8 mouse cellular contexts compared by ENCODE assay signal in genomic region chr8:75134603-75135391, GRCm38 (mm10). TPM values are rescaled to one million over a fixed set of nuclear protein-coding genes. Genes with fewer than 3 reads are reported as not detected.
DNase-seq lines count a peak whose midpoint lies in the region; ATAC-seq lines count a peak whose summit lies in the region.

No protein-coding gene starts in this region.

- DNase-seq in layer of hippocampus, adult 11-12 months (ENCODE audit: low spot score): peak; percentile 19
- no peak for DNase-seq in layer of hippocampus, postnatal 25 days (ENCODE audit: extremely low spot score in 1 of 2, low spot score in 1 of 2)
- DNase-seq in gastrocnemius, adult 18-20 months (ENCODE audit: low spot score): peak; percentile 61
- DNase-seq in layer of hippocampus, postnatal 36 days: peak; percentile 33 to 43
- no peak for DNase-seq in embryo, embryonic 11 days
- DNase-seq in B cell, adult 2 months: no peak

- peak; percentile 77 for ATAC-seq in cerebellum, adult (ENCODE audit: insufficient number of reproducible peaks, low FRiP score, low TSS enrichment)
- ATAC-seq in megakaryocyte-erythroid progenitor cell, adult 5-6 weeks (replicated peaks; ENCODE audit: low FRiP score, low TSS enrichment, poor library complexity, severe bottlenecking): peak; percentile 78

RNA-seq across cellular contexts. Expression of gene Mcm5, which starts 25.4 kb away (rescaled TPM):
- 1 to 10 TPM; 6.2 to 7.1 TPM for total RNA-seq in layer of hippocampus, postnatal 25 days (2021)
- total RNA-seq in gastrocnemius, adult 18-20 months (2021): under 1 TPM; 0.66 to 0.87 TPM
- total RNA-seq in layer of hippocampus, postnatal 36 days (2021): 1 to 10 TPM; 6.0 TPM
- 192 and 220 TPM in 2 replicates for total RNA-seq in megakaryocyte-erythroid progenitor cell, adult 5-6 weeks (2014; fragmentation: Nextera tagmentation)
- total RNA-seq in megakaryocyte-erythroid progenitor cell, adult 5-6 weeks (2017): 224 and 361 TPM in 2 replicates

RNA-seq across cellular contexts. Expression of gene Hmox1, which starts 41.4 kb away (rescaled TPM):
- 1 to 10 TPM; 6.3 to 7.0 TPM for total RNA-seq in layer of hippocampus, postnatal 25 days (2021)
- total RNA-seq in gastrocnemius, adult 18-20 months (2021): 1 to 10 TPM; 5.0 to 5.3 TPM
- 1 to 10 TPM; 5.2 to 7.9 TPM for total RNA-seq in layer of hippocampus, postnatal 36 days (2021)
- total RNA-seq in megakaryocyte-erythroid progenitor cell, adult 5-6 weeks (2014; fragmentation: Nextera tagmentation): 1.8 TPM in 1 of 2 replicates, not detected in the other
- 1.1 TPM in 1 of 2 replicates, not detected in the other for total RNA-seq in megakaryocyte-erythroid progenitor cell, adult 5-6 weeks (2017)

Comparison
In these comparisons a context has a peak if more than half of its experiments do, and no peak if none do; other contexts are left out.
1. DNase-seq: peak in layer of hippocampus, adult 11-12 months (single experiment), gastrocnemius, adult 18-20 months (single experiment) and layer of hippocampus, postnatal 36 days (2 of 2); none in layer of hippocampus, postnatal 25 days (0 of 2), embryo, embryonic 11 days (single experiment) and B cell, adult 2 months (0 of 2).
2. RNA of gene Mcm5, which starts 25.4 kb away (total RNA-seq): 192 to 361 TPM in megakaryocyte-erythroid progenitor cell, adult 5-6 weeks; 6.2 to 7.1 TPM in layer of hippocampus, postnatal 25 days, 6.0 TPM in layer of hippocampus, postnatal 36 days and 0.66 to 0.87 TPM in gastrocnemius, adult 18-20 months; every median in the first group is over 10 times any median in the second.